Mouse (Mus musculus): ENCODE measurements around the gene Akt2. TPM values are rescaled to one million over a fixed set of nuclear protein-coding genes. Genes with fewer than 3 reads are reported as not detected.

The Akt2 gene
- total RNA-seq, 2 experiments from 2014 or later: 194 to 199 TPM

GRCm38 (mm10) chr7:27592217-27592929, 1.0 kb downstream of the Akt2 start:
- Histone ChIP-seq H3K4me3 (peak overlapping the region; percentile 79), H3K27ac (peak overlapping the region; percentile 100)
- no peak for TF ChIP-seq CTCF (IDR thresholded peaks at IDR 0.05)
- intact Hi-C loops (cut with DNase I): loop anchor here (1.0 kb wide), 1 partner anchor 12 kb away; no protein-coding TSS in a partner anchor
- DNase-seq: peak; percentile 34

GRCm38 (mm10) chr7:27592934-27593645, 1.7 kb downstream of the Akt2 start:
- H3K27ac ChIP-seq: peak overlapping the region; percentile 100
- intact Hi-C loops (cut with DNase I): loop anchor here (1.0 kb wide), 1 partner anchor 11 kb away; no protein-coding TSS in a partner anchor
- DNase-seq: peak; percentile 28
- no peak for TF ChIP-seq CTCF (IDR thresholded peaks at IDR 0.05)
- peak overlapping the region; percentile 79 for H3K4me3 ChIP-seq

GRCm38 (mm10) chr7:27596586-27597503, 5.5 kb downstream of the Akt2 start:
- peak overlapping the region; percentile 100 for H3K27ac ChIP-seq
- peak overlapping the region; percentile 53 for H3K4me3 ChIP-seq
- intact Hi-C loops (cut with DNase I): no loop called here
- peak; percentile 74 for DNase-seq
- no peak for TF ChIP-seq CTCF (IDR thresholded peaks at IDR 0.05)

DNA sequence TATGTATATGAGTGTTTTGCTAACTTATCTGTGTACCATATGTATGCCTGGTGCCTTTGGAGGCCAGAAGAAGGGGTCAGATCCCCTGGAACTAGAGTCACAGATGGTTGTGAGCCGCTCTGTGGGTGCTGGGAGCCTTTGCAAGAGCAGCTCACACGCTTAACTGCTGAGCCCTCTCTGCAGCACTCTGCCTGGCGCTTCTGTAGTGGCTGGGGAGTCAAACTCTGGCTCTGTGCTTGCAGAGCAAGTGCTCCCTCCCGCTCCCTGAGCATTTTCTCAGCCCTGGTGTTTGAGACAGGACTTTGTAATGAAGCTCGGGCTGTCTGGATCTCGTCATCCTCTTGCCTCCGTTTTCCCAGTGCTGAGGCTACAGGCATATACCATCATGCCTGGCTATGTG, 6.7 kb downstream of the Akt2 start:
- no peak for TF ChIP-seq CTCF (IDR thresholded peaks at IDR 0.05)
- intact Hi-C loops (cut with DNase I): no loop called here
- no peak for DNase-seq
- Histone ChIP-seq H3K27ac (peak overlapping the region; percentile 100), H3K4me3 (peak overlapping the region; percentile 53)

- intact Hi-C loops (cut with DNase I): loop anchor here (5.0 kb wide), 1 partner anchor 39 kb away; no protein-coding TSS in a partner anchor
- H3K27ac ChIP-seq: peak overlapping the region; percentile 100
- TF ChIP-seq CTCF (IDR thresholded peaks at IDR 0.05): no peak
These were observed 10.3 kb downstream of the Akt2 start for GRCm38 (mm10) chr7:27601628-27602027.

DNA sequence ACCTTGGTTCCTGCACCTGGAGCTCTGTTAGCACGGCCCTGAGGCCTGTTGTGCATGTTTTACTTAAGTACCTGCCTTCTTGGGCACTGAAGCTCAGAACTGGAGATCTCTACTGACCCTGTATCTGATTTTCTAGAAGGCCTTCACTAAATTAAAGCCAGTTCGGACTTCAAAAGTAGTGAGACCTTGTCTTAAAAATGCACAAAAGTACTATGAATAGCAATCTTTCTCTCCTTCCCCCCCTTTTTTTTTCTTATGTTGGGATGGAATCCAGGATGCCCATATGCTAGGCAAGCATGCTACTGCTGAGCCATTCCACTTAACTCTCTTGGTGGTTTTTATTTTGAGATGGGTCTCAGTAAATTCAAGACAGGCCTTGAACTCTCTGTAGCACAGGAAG, 10.8 kb downstream of the Akt2 start:
- intact Hi-C loops (cut with DNase I): loop anchor here (5.0 kb wide), 1 partner anchor 40 kb away; no protein-coding TSS in a partner anchor
- DNase-seq: no peak
- no peak for TF ChIP-seq CTCF (IDR thresholded peaks at IDR 0.05)
- Histone ChIP-seq H3K4me3 (no peak overlapping the region), H3K27ac (peak overlapping the region; percentile 100)

More at GRCm38 (mm10) chr7:27601628-27602027, 10.3 kb downstream of the Akt2 start:
- no peak for DNase-seq
- H3K4me3 ChIP-seq: no peak overlapping the region

GRCm38 (mm10) chr7:27602835-27603234, 11.5 kb downstream of the Akt2 start:
- DNase-seq: no peak
- Histone ChIP-seq H3K27ac (peak overlapping the region; percentile 100; the same call in 1 of the 2 replicates), H3K4me3 (no peak overlapping the region)
- intact Hi-C loops (cut with DNase I): loop anchor here (5.0 kb wide), 1 partner anchor 41 kb away; no protein-coding TSS in a partner anchor
- TF ChIP-seq CTCF (IDR thresholded peaks at IDR 0.05): no peak

DNA sequence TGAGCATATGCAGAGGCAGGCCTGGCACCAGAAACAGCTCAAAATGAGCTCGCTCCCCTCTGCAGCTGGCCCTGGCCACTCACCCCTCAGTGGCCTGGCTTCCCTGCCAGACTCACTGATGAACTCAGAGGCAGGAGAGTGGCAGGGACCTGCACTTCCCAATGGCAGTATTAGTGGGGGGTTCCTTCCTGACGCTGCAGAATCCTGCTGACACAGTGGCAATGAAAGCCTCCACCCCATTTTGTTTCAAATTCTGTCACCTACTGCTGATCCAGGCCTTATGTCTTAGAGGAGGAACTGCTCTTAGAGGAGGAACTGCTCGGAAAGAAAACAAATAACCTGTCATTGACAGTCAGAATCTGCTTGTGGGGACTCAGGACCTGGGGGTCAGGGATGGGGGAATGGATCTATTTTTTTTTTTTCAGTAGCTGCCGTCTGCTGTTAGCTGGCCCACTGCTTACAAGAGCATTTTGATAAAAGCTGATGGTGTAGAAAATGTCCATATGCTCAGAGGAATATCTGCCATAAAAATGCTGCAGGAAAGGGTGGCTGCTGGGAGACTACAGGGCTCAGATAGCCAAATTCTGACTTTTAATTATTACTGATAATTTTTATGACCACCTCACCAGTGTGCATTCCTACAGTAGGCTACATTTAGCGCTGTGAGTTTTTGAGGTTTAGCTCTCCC, 13.5 kb downstream of the Akt2 start:
- peak overlapping the region; percentile 94 for H3K27ac ChIP-seq
- 0 out of 2 replicates have a peak overlapping the region, but pooled peaks have one; percentile 9 for H3K4me3 ChIP-seq
- no peak for DNase-seq
- no peak for TF ChIP-seq CTCF (IDR thresholded peaks at IDR 0.05)
- intact Hi-C loops (cut with DNase I): loop anchor here (1.0 to 5.0 kb wide), 2 partner anchors 13 to 43 kb away; no protein-coding TSS in a partner anchor

- Histone ChIP-seq H3K4me3 (peak overlapping the region; percentile 61), H3K27ac (peak overlapping the region; percentile 94)
- DNase-seq: peak; percentile 92
- intact Hi-C loops (cut with DNase I): no loop called here
- no peak for TF ChIP-seq CTCF (IDR thresholded peaks at IDR 0.05)
These were observed 14.3 kb downstream of the Akt2 start for GRCm38 (mm10) chr7:27605499-27606285.

GRCm38 (mm10) chr7:27606481-27607254, 15.3 kb downstream of the Akt2 start:
- intact Hi-C loops (cut with DNase I): no loop called here
- DNase-seq: no peak
- no peak for TF ChIP-seq CTCF (IDR thresholded peaks at IDR 0.05)
- peak overlapping the region; percentile 61 for H3K4me3 ChIP-seq
- H3K27ac ChIP-seq: peak overlapping the region; percentile 94
